Mouse (Mus musculus) neural tube, embryonic 14.5 days (tissue): ENCODE results near the gene Srp14. TPM values are rescaled to one million over a fixed set of nuclear protein-coding genes. Genes with fewer than 3 reads are reported as not detected.

Source experiments
- ATAC-seq: fragments of 200-750 bp; cut with Nextera tagmentation; 2 replicates; pipeline ENCODE4 v1.8.0; 2017; ENCODE audit warnings: low read depth, mild to moderate bottlenecking, moderate TSS enrichment, moderate library complexity
- H3K27ac ChIP-seq: fragments of 300-500 bp; sonication (generic); 2 replicates; pipeline ENCODE4 v1.5.1; 2014; ENCODE audit warnings: low read depth, mild to moderate bottlenecking, control low read depth, low read length, moderate library complexity, mixed read lengths
- H3K27me3 ChIP-seq: fragments of 300-500 bp; sonication (generic); 2 replicates; pipeline ENCODE4 v1.6.1; 2014; ENCODE audit warnings: low read length; ENCODE audit not compliant: control insufficient read depth, insufficient read depth
- H3K36me3 ChIP-seq: fragments of 300-500 bp; sonication (generic); 2 replicates; pipeline ENCODE4 v1.6.1; 2014; ENCODE audit warnings: low read length, mixed read lengths; ENCODE audit not compliant: control insufficient read depth, insufficient read depth
- H3K4me1 ChIP-seq: fragments of 300-500 bp; sonication (generic); 2 replicates; pipeline ENCODE4 v1.6.1; 2014; ENCODE audit warnings: low read length; ENCODE audit not compliant: control insufficient read depth, insufficient read depth
- H3K4me2 ChIP-seq: fragments of 300-500 bp; sonication (generic); 2 replicates; pipeline ENCODE4 v1.6.1; 2014; ENCODE audit warnings: mild to moderate bottlenecking, low read depth, low read length, control low read depth
- H3K4me3 ChIP-seq: fragments of 300-500 bp; sonication (generic); 2 replicates; pipeline ENCODE4 v1.5.1; 2014; ENCODE audit warnings: low read depth, low read length, control low read depth, mixed read lengths
- H3K9ac ChIP-seq: fragments of 300-500 bp; sonication (generic); replicated peaks from 2 replicates; pipeline ENCODE4 v1.6.1; 2014; ENCODE audit warnings: low read depth, mild to moderate bottlenecking, control low read depth, low read length, mixed read lengths
- H3K9me3 ChIP-seq: fragments of 300-500 bp; sonication (generic); 2 replicates; pipeline ENCODE4 v1.6.1; 2016; ENCODE audit warnings: low read length; ENCODE audit not compliant: control insufficient read depth
- WGBS: fragments of 180-500 bp; shearing (Covaris S2); extraction: QIAGEN DNeasy Blood & Tissue Kit; methylation state at CpG from one replicate; pipeline ENCODE4 v1.1.7; 2014; 5-methylcytosine and 5-hydroxymethylcytosine counted together
- polyA plus RNA-seq: library from polyadenylated mRNA; unstranded; fragments of >200 nt; fragmentation: Nextera tagmentation; extraction: Ambion mirVana; gene quantifications from 2 replicates; pipeline ENCODE4 v1.2.1, GENCODE M21; 2014

Srp14 gene
- polyA plus RNA-seq, 1 experiment from 2014 or later, result 342 TPM

GRCm38 (mm10) chr2:118428296-118428695 is 51.2 kb downstream of the Srp14 start:
- no peak overlapping the region for H3K27ac ChIP-seq
- H3K27me3 ChIP-seq, result no peaks in the 10 kb centered on the region
- H3K4me1 ChIP-seq, result no peaks in the 10 kb centered on the region
- H3K9ac ChIP-seq, result no peak overlapping the region
- H3K36me3 ChIP-seq, result no peaks in the 10 kb centered on the region; the same call in 1 of the 2 replicates
- 88% methylated on average over 6 of the region's 6 CpGs for WGBS
- H3K4me2 ChIP-seq, result no peak overlapping the region
- H3K9me3 ChIP-seq, result no peaks in the 10 kb centered on the region
- no peak for ATAC-seq
- no peak overlapping the region for H3K4me3 ChIP-seq

Other genes starting within 250 kb of the Srp14 start
- 2.4 and 3.4 TPM in 2 replicates for gene Fsip1, start 222.7 kb downstream of the Srp14 start, polyA plus RNA-seq
- 7.9 and 8.2 TPM in 2 replicates for gene Gpr176, start 106.3 kb downstream of the Srp14 start, polyA plus RNA-seq
- gene Eif2ak4, start 91.1 kb downstream of the Srp14 start, polyA plus RNA-seq, result 10.1 and 10.4 TPM in 2 replicates
- gene Bmf, start 70.0 kb upstream of the Srp14 start, polyA plus RNA-seq, result 0.99 and 2.2 TPM in 2 replicates
- gene Bub1b, start 118.5 kb upstream of the Srp14 start, polyA plus RNA-seq, result 4.3 and 8.8 TPM in 2 replicates
- 29.4 and 39.1 TPM in 2 replicates for gene Pak6, start 183.6 kb upstream of the Srp14 start, polyA plus RNA-seq
- gene Ankrd63, start 224.3 kb upstream of the Srp14 start, polyA plus RNA-seq, result not detected in 2 replicates
- 0.57 and 0.88 TPM in 2 replicates for gene Plcb2, start 248.7 kb upstream of the Srp14 start, polyA plus RNA-seq